Mouse (Mus musculus): ENCODE data around the gene Ubald2.
"Not testable (repeated sequence)": the region's sequence is repeated elsewhere in the genome, so short reads cannot be mapped to it uniquely, and the experiment has no call there.

Gene Ubald2

DNA sequence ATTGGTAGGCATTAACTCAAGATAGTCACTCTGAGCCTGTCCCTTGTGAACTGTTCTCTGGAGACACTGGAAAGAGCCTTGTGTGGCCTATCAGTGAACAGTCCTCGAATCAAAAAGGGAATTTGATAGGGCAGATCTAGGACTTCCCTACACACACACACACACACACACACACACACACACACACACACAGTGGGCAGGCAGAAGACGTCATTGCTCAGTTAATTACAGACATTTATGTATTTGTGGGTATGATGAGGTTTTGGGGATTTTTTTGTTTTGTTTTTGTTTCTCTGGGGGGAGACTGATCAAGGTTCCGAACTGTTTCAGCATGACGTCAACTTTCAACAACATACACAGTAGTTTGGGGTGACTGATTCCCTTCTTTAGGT, 20.3 kb upstream of the Ubald2 start:
- peak; percentile 51 for DNase-seq (ENCODE audit: low read depth, low spot score)

DNA sequence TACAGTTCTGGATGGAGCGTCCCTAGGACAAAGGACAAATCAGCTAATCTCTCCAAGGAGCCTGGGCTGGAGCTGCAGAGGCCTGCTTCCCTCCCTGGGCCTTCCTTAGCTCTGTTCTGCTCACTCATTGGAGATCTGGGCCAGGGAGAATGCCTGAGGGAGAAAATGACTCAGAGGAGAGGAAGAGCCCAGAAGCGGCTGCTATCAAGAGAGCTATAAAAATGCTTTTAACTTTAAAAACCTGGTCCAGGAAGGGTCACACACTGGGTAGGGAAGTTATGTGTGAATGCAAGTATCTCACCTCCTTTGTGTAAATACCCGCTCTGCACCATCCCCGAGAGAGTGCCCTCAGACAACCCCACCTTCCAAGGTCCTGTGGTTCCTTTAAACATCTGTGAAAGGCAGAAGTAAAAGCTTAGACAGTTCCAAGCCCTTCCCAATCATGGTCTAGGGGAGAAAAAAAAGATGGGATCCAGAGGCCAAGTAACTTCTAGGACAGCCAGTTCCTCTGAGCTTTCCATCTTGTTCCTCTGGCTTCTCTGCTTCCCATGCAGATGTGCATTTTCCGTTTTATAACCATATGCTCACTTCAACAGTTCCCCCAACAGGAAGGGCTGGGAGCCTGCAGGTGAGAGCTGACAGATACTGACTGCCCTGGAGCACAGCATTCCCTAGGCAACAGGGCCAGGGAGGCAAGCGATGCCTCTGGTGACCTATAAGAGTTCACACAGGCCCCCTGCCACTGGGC, 17.5 kb upstream of the Ubald2 start:
- peak; percentile 59 for DNase-seq (ENCODE audit: low read depth, low spot score)

DNA sequence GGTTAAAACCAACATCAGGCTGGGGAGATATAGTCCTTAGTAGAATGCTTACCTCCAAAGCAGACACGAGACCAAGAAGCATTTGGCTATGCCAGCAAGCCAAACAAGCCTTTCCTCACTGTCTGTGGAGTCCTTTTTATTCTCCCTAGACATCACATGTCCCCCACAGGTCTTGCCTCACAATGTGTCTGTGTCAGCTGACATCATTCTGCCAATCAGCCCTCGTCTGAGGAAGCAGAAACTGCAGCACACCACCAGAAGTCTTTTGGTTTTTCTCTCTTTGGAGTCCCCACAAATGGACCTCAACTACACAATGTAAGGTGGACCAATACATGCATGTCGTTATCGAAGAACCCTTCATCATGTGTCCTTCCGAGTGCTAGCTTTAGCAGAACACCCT, 16.8 kb upstream of the Ubald2 start:
- no peak for DNase-seq (ENCODE audit: low read depth, low spot score)

DNA sequence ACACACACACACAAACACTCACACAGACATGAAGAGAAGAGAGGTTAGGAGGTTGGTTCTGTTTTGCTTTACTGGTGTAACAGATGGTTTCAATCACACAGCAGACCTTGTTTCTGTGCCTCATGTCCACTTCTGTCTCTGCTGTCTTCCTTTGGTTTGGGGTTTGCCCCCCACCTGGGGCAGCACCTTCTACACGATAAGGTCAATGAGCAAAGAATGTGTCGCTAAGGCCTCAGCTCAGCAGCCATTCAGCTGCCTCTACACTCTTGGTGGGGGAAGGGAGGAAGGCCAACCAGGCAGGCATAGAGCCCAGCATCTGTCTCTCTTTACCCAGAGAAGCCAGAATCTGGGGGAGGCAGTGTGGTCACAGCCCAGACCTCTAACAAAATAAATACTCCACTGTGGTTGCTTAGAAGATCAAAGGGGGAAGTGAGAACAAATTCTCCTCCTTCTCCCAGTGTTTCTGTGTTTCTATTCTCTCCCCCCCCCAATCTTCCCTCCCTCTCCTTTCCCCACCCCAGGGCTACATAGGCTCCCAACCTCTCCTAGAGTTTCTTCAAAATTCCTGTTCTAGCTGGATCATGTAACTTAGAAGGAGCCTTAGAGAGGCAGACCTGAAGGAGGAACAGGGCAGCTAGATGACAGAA, 15.6 kb upstream of the Ubald2 start:
- no peak for DNase-seq (ENCODE audit: low read depth, low spot score)

DNA sequence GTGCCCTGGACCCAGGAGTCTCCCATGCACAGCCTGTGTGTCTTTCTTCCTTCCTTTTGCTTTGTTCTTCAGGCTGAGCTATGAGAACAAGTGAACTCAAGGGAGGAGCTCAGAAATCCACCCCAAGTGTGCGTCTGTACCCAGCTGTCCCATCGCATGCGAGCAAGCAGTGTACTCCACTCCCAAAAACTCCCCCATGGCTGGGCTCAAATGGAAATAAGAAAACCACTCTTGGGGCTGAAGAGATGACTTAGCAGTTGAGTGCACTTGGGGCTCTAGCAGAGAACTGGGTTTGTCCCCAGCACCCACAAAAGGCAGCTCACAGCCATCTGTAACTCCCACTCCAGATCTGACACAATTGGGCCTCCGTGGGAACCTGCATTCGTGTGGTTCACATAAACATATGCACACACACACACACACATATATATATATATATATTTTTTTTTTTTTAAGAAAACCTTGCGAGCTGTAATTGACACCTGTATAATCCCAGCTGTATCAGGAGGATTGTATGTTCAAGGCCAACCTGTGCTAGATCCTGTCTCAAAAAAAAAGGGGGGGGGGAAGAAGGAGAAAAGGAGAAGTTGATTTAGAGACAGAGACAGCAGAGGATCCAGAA, 14.9 kb upstream of the Ubald2 start:
- DNase-seq (ENCODE audit: low read depth, low spot score) = peak; percentile 37

DNA sequence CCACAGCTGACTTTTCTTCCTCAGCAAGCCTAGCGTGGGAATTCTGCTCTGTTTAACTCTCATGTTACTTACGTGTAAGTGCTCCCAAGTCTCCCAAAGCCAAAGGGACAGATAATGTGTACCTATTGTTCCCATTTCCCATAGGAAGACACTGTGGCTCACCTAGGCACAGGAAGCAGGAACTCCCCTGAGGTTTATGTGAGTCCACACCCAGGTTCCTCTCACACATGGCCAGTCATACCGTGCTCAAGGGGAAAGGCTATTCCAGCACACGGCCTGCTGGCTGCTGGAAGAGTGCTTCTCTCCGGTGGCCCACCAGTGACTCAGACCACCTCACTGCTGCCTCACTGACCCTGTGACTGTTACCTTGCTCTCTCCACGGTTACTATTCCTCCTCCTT, 12.8 kb upstream of the Ubald2 start:
- DNase-seq (ENCODE audit: low read depth, low spot score) = no peak

DNA sequence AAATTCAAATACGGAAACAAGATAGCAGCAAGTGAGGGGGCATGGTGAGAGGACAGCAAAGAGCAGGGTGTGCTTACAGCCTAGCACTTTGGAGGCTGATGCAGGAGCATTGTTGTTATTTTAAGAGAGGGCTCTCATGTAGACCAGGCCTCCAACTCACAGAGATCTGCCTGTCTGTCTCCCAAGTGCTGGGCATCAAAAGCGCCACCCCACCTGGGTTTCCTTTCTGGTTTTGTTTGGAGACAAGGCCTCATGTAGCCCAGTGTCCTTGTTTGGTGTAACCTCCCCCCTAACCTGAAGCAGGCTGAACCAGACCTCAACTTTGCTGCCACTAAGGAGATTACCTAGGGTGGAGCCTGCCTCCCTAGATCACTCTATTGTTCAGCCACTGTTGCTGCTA, 11.3 kb upstream of the Ubald2 start:
- no peak for DNase-seq (ENCODE audit: low read depth, low spot score)

DNA sequence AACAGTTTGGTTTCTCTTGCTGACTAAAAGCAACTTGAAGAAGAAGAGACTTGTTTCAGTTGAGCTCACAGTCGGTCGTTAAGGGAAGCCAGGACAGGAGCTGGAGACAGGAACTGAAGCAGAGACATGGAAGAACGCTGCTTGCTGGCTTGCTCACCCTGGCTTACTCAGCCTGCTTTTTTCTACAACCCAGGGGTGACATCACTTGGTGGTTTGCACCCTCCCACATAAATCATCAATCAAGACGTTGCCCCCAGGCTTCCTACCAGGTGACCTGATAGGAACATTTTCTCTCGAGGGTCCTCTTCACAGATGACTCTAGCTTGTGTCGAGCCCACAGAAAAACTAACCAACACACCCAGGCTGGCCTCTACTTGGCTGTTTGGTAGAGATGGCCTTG, 10.7 kb upstream of the Ubald2 start:
- no peak for DNase-seq (ENCODE audit: low read depth, low spot score)

DNA sequence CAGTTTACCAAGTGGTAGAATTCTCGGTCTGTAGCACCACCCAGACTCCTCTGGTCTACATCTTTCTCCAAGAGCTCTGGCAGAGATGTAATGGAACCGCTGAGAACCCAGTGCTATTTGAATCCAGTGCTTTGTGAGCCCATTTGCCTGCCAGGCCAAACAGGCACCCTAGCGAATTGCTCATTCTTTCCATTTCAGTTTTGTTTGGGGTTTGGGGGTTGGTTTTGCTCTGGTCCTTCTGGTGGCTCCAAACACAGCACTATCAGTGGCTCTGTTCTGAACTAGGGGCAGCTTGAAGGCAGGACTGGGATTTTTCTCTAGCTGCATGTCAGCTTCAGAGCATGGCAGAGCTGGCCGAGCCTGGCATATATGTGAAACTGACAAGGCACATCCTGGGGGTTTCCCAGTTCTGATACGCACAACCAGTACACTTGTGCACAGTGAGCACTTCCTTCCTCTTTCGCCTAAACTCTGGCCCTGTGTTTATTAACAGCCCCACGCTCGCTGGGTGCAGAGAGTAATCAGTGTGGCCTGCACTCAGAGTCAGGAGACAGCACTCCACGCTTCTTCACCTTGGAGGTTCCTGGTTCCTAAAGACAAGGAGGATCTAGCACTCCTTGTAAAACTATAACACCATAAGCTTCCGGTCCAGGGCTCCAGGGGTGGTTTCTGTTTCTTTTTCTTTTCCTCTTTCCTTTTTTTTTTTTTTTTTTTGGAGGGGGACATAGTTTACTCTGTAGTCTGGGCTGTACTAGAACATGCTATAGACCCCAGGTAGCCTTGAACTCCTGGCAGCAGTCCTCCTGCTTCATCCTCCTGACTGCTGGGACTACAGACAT, 9.9 kb upstream of the Ubald2 start:
- no peak for DNase-seq (ENCODE audit: low read depth, low spot score)

DNA sequence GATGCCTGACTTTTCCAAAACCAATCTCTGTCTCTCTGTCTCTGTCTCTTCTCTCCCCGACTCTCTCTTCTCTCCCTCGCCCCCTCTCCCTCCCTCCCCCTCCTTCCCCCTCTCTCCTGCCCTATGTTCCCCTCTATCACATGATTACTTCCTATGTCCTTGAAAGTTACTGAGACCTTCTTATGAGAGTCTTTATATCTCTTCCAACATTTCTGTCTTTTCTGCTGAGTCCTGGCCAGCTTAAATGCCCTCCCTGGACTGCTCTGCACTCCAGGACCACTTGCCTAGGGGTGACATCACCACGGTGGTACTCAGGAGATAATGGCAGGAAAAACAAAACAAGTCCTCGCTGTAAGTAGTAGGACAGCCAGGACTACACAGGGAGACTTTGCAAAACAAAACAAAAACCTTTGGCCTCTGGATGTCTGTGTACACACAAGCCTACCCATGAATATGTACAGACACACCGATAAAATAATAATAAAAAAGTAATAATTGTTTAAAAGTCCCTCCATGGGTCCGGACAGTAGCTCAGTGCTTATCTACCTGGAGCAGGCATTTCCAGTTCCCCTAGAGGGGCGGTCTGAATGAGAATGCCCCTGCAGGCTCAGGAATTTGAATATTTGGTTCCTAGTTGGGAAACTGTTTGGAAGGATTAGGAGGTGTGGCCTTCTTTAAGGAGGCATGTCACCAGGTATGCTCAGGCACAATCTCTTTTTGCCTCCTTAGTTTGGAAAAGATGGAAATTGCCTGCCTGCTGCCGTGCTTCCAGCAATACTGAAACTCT, 9.1 kb upstream of the Ubald2 start:
- no peak for DNase-seq (ENCODE audit: low read depth, low spot score)

DNA sequence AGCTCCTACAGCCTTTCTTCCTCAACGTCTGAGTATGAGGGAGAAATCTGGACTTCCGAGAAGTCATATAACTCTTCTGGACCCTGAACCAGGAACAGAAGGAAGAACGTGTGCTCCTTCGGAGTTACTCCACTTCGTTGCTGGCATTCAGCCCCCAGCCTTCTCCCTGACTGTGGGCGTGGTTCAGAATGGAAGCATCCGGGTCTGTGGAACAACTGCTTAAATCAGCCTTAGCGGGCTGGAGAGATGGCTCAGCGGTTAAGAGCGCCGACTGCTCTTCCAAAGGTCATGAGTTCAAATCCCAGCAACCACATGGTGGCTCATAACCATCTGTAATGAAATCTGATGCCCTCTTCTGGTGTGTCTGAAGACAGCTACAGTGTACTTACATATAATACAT, 7.6 kb upstream of the Ubald2 start:
- not testable (repeated sequence) for DNase-seq (ENCODE audit: low read depth, low spot score)

DNA sequence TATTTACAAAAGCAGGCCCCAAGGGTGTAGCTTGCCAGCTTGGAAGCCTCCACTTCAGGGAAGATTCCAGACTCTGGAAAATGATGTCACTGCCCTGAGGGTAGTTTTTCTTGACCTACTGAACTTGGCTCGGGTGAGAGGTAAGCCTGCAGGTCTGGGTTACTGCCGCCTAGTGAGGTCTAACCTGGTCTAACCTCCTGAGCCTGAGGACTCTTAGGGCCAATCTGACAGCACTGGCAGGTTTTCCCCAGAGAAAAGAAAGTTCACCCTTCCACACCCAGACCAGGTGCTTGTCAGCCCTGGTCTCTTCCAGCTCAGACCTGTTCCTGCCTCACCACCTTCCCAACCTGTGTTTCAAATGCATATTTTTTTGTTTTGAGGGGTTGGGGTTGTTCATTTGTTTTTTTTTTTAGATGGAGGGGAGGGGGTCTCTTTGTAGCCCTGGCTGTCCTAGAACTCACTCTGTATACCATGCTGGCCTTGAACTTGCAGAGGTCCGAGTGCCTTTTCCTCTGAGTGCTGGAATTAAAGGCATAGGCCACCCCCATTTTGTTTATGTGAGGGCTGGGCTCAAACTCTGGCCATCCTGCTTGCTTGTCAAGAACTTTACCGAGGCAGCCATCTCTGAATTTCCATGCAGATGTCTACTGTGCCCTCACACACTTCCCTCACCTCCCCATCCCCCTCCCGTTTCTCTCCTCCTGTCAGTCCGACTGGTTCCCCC, 6.9 kb upstream of the Ubald2 start:
- no peak for DNase-seq (ENCODE audit: low read depth, low spot score)

DNA sequence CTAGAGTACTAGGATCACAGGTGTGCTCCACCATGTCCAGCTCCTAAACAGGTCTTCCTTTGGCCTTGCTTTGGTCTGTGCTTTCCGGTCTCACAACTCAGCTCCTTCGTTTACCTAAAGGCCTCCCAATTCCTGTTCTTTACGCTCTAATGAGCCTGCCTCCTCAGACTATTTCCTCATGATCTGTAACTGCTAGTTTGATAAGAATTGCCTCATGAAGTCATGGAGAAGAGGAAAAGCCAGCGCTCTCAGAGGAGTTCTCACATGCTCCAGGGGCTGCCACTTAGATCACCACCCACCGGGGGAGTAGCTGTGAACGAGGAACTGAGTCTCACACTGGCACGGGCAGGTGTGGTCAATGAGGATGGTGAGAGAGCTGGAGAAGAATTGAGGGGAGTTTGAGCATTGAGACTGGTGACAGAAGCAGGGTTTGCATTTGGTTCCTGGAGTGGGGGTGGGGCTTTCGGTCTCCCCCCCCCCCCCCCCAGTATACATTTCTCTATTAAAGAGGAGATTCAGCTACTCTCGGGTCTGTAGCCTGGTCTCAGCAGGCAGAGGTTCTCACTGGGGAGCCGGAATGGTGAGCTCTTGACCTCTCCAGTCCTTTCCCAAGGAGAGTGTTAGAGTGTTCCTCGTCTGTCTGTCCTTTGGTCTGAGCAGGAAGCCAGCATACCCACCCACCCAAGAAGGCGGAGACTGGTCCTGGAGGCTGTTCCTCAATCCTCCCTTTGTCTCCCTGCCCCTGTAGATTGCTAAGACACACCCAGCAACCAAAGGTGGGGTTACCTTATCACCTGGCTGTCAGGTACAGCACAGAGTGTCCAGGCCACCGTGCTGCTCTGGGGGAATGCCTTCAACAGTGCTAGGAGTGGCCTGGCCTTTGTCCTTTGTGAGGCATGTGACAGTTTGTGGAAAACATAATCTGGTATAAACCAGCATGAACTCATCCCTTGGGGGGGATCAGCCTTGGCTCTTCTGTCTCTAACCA, 4.7 kb upstream of the Ubald2 start:
- DNase-seq (ENCODE audit: low read depth, low spot score) = no peak

DNA sequence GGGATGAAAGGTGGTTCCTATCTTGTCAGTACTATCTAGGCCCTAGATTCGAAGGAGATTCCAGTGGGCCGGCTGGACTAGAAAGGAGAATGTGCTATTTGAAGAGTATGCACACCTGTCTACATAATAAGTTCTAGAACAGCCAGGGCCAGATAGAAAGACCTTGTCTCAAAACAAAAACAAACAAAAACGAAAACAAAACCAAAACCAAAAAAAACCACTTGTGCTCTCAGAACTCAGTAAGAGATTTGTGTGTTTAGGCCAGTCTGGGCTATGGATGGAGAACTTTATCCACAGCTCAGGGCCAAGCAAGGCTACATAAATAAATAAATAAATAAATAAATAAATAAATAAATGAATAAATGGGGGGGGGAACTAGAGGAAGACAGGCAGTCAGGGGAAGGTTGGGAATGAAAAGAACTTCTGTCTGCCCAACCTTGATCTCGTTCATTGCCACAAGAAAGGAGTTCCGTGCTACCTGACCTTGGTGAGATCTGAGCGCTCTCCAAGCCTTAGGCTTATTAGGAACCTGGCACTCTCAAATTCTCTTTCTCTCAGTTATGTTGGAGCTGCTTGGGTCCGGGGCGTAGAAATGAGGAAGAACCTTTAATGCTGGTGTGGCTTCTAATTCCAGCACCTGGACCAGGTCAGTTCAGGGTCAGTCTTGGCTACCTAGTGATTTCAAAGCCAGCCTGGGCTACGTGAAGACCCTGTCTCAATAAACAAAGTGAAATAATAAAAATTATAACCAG, 3.9 kb upstream of the Ubald2 start:
- DNase-seq (ENCODE audit: low read depth, low spot score) = no peak

DNA sequence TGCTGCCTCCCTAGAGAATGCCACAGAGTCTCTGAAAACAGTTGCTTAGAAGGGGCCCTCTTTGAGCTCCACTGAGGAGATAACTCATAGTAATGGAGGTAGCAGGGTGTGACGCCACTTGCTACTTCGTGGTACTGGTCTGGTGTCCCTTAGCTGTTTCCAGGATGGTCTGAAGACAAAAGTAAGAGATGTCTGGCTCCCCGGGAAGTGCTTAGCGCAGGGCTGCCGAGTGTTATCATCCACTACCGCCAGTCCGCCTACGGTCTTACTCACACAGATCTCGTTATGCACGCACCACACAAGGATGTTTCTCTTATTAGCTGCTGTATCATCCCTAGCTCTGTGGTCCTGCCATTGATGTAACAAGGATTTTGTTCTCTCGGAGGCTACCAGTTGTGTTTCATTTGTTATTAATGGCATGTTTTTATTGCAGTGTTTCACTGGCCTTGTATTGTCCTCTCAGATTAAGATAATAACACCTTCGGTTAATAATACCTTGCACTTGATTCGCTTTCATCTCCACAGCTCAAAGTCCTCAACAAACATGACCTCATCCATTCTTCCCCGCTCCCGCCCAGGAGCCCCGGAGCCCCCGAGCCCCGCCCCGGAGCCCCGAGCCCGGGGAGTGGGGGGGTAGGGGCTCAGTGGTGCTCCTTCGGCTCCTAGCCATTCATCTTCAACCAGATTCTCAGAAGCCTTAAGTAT, 3.0 kb upstream of the Ubald2 start:
- peak; percentile 57 for DNase-seq (ENCODE audit: low read depth, low spot score)

DNA sequence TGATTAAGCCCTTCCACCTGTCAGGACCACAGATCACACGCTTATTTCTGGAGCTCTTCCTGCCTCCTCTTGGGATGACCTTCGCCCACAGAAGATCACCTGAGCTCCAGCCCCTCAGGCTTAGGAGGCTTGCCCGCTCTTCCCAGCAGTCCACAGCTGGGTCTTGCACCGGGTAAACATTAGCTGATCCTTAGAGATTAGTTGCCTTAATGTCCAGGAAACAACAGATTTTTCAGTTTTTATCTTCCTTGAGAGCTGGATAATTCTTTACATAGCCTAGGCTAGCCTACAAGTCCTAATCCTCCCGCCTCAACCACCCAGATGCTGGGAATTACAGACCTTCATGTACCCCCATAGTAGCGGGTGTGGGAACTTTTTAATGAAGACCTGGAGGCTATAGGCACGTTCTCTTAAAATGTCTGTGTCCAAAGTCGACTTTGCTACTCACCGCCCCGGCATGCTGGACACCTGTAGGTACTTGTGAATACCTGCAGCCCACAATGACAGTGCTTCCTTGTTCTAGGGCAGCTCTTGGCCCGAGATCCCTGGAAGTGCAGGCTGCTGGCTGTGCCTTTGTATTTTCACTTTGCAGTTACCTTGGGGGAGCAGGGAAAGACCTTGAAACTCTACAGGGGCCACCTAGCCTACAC, 2.3 kb upstream of the Ubald2 start:
- no peak for DNase-seq (ENCODE audit: low read depth, low spot score)

DNA sequence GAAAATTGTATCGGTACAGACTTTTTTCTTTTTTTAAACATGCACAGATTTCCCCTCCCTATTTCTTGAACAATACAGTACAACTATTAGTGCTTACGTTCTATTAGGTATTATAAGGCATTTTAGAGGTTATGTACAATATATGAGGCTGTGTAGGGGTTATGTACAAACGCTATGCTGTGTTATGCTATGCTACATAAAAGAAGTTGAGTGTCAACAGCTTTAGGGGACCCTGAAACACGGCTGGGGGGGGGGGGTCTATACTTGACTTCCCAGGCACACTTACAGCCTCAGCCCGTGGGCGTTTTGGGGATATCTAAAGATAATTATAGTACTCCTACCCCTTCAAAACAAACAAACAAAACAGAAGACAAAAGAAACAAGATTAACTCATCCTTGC, 1.8 kb upstream of the Ubald2 start:
- no peak for DNase-seq (ENCODE audit: low read depth, low spot score)

Data from brain, adult 2 months (tissue).